Mouse (Mus musculus) embryonic facial prominence, embryonic 12.5 days (tissue): ENCODE measurements around the gene Tln2. TPM values are rescaled to one million over a fixed set of nuclear protein-coding genes. Genes with fewer than 3 reads are reported as not detected.

Experiments used
- ATAC-seq: fragments of 200-750 bp; cut with Nextera tagmentation; 2 replicates; pipeline ENCODE4 v1.8.0; 2017; ENCODE audit not compliant: insufficient number of reproducible peaks, insufficient read depth, low FRiP score, low TSS enrichment
- H3K27ac ChIP-seq: fragments of 300-500 bp; sonication (generic); 2 replicates; pipeline ENCODE4 v1.5.1; 2016; ENCODE audit warnings: mild to moderate bottlenecking
- H3K27me3 ChIP-seq: fragments of 300-500 bp; sonication (generic); 2 replicates; pipeline ENCODE4 v1.6.1; 2016; ENCODE audit warnings: mild to moderate bottlenecking, moderate library complexity
- H3K36me3 ChIP-seq: fragments of 300-500 bp; sonication (generic); 2 replicates; pipeline ENCODE4 v1.6.1; 2016; ENCODE audit warnings: mild to moderate bottlenecking
- H3K4me1 ChIP-seq: fragments of 300-500 bp; sonication (generic); 2 replicates; pipeline ENCODE4 v1.6.1; 2016
- H3K4me2 ChIP-seq: fragments of 300-500 bp; sonication (generic); replicated peaks from 2 replicates; pipeline ENCODE4 v1.6.1; 2016; ENCODE audit warnings: mild to moderate bottlenecking, moderate library complexity
- H3K4me3 ChIP-seq: fragments of 300-500 bp; sonication (generic); 2 replicates; pipeline ENCODE4 v1.5.1; 2016; ENCODE audit warnings: mild to moderate bottlenecking
- H3K9ac ChIP-seq: fragments of 300-500 bp; sonication (generic); 2 replicates; pipeline ENCODE4 v1.6.1; 2016; ENCODE audit warnings: mild to moderate bottlenecking, moderate library complexity
- H3K9me3 ChIP-seq: fragments of 300-500 bp; sonication (generic); 2 replicates; pipeline ENCODE4 v1.6.1; 2016; ENCODE audit warnings: mild to moderate bottlenecking, moderate library complexity
- WGBS: fragments of 180-500 bp; shearing (Covaris S2); methylation state at CpG from one replicate; pipeline ENCODE4 v1.1.7; 2016; 5-methylcytosine and 5-hydroxymethylcytosine counted together
- polyA plus RNA-seq: library from polyadenylated mRNA; unstranded; fragments of >200 nt; fragmentation: Nextera tagmentation; extraction: Ambion mirVana; gene quantifications from 2 replicates; pipeline ENCODE4 v1.2.1, GENCODE M21; 2016

Gene Tln2
- polyA plus RNA-seq, 1 experiment from 2014 or later, result 35.3 TPM

DNA sequence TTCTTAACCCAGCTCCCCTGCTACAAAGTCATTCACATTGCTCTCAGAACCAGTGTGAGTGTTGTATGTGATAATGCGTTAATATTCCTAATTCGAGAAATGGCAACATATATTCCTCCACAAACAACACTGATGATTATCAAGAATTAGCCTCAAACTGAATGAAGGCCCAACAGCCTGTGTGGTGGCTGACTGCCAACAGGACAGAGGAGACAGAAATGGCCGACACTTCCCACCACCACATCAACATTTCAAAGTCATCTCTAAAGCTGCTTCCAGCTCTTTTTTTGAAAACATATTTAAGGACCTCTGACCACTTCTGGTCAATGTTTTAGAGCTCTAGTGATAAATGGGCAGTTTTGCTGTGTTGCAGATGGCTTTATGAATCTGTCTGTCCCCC lies 161.7 kb downstream of the Tln2 start:
- 92% methylated on average over 3 of the region's 3 CpGs for WGBS
- no peak for ATAC-seq
- Histone ChIP-seq H3K4me2 (no peak overlapping the region), H3K27me3 (no peaks in the 10 kb centered on the region), H3K27ac (no peak overlapping the region), H3K9me3 (no peaks in the 10 kb centered on the region), H3K4me3 (no peak overlapping the region), H3K4me1 (no peaks in the 10 kb centered on the region), H3K36me3 (peaks cover 3% of the 10 kb centered on the region; the same call in 1 of the 2 replicates), H3K9ac (no peak overlapping the region)

DNA sequence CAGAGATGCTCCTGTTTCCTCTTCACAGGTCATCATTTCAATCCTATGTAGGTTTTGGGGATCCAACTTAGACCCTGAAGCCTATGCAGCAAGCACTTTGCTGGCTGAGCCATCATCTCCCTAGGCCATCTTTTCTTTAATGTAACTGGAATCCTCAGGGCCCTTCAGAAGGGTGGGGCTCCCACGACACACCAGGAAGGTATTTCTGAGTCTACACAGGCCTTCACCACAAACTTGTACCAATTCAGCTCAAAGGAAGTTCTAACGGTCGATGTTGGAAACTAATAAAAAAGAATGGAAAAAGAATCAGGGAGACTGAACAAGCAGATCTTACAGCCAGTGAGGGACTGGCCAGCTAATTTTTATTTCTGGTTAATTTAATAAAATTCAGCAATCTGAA lies 163.1 kb downstream of the Tln2 start:
- Histone ChIP-seq H3K4me1 (no peaks in the 10 kb centered on the region), H3K4me2 (no peak overlapping the region), H3K9me3 (no peaks in the 10 kb centered on the region), H3K27ac (no peak overlapping the region), H3K9ac (no peak overlapping the region), H3K27me3 (no peaks in the 10 kb centered on the region), H3K4me3 (no peak overlapping the region), H3K36me3 (peaks cover 3% of the 10 kb centered on the region; the same call in 1 of the 2 replicates)
- 79% methylated on average over 3 of the region's 3 CpGs for WGBS
- no peak for ATAC-seq

DNA sequence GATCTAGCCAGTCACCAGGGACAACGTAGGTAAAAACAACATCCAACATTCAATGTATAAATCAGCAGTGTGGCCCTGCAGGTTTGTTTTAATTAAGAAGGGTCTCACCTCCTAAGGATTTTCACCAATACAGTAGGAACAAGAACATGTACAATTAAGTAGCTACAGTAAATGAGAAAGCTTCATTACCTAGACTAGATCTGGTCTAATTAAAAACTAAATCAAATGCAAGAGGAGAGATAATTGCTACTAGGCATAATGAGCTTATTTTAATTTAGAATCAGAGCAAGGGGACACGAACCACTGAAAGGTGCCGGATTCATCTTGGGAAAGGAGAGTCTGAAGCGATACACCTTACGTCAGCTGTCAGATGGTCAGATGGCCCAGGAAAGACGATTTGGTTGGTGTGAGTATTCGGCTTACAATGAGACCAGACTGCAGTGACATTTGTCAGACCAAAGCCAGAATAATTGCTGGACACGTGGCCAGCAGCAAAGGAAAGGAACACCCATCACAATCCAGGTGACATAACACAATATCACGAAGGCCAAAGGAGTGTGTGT lies 175.4 kb downstream of the Tln2 start:
- no peak overlapping the region for H3K4me3 ChIP-seq
- no peak overlapping the region for H3K27ac ChIP-seq
- no peak overlapping the region for H3K9ac ChIP-seq
- no peaks in the 10 kb centered on the region for H3K9me3 ChIP-seq
- ATAC-seq, result no peak
- 89% methylated on average over 9 of the region's 9 CpGs for WGBS
- no peak overlapping the region for H3K4me2 ChIP-seq
- H3K36me3 ChIP-seq, result 0 out of 2 replicates have a peak, but pooled peaks cover 4% of the 10 kb centered on the region
- peaks cover 13% of the 10 kb centered on the region; the same call in 1 of the 2 replicates for H3K4me1 ChIP-seq
- H3K27me3 ChIP-seq, result no peaks in the 10 kb centered on the region

DNA sequence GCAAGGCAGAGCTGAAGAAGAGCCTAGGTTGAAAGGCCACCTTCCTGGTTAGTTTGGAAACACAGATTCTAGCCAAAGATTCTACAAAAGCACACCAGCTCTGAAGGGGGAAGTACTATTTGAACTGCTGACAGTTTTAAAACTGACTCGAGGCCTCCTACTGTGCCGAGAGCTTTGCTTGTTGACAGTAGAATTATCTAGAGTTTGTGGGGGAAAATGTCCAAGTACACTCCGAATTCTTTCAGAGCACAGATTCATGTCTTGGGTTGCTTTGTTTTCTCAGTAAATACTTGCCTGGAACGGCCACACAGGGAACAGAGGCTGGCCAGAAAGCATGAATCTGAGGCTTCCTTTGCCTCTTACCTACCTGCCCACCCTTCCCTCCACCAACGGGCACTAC lies 179.4 kb downstream of the Tln2 start:
- 61% methylated on average over 5 of the region's 5 CpGs for WGBS
- H3K4me2 ChIP-seq, result no peak overlapping the region
- H3K9me3 ChIP-seq, result no peaks in the 10 kb centered on the region
- no peak overlapping the region for H3K4me3 ChIP-seq
- ATAC-seq, result no peak
- H3K36me3 ChIP-seq, result no peaks in the 10 kb centered on the region
- H3K27me3 ChIP-seq, result no peaks in the 10 kb centered on the region
- H3K4me1 ChIP-seq, result 0 out of 2 replicates have a peak, but pooled peaks cover 9% of the 10 kb centered on the region
- no peak overlapping the region for H3K9ac ChIP-seq
- no peak overlapping the region for H3K27ac ChIP-seq

DNA sequence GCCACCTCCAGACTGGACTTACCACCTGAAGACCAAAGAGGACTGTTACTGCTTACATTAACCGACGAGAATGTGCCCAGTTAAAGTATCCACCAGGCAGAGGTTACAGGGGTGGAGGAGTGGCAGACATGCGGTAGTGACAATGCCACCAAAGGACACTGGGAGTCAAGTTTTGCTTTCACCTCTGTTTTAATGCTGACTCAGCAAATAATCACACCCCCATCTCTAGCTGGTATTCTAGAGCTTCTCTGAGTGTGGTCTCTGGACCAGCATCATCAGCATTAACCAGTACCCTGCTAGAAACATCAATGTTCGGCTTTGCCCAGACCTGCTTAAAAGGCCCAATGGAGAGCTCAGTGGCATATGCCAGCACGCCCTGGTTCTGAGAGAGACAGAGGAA lies 180.7 kb downstream of the Tln2 start:
- H3K36me3 ChIP-seq, result no peaks in the 10 kb centered on the region
- no peak overlapping the region for H3K4me3 ChIP-seq
- ATAC-seq, result no peak
- H3K9ac ChIP-seq, result no peak overlapping the region
- H3K4me2 ChIP-seq, result no peak overlapping the region
- 88% methylated on average over 5 of the region's 5 CpGs for WGBS
- no peak overlapping the region for H3K27ac ChIP-seq
- no peaks in the 10 kb centered on the region for H3K9me3 ChIP-seq
- H3K27me3 ChIP-seq, result no peaks in the 10 kb centered on the region
- H3K4me1 ChIP-seq, result 0 out of 2 replicates have a peak, but pooled peaks cover 9% of the 10 kb centered on the region

DNA sequence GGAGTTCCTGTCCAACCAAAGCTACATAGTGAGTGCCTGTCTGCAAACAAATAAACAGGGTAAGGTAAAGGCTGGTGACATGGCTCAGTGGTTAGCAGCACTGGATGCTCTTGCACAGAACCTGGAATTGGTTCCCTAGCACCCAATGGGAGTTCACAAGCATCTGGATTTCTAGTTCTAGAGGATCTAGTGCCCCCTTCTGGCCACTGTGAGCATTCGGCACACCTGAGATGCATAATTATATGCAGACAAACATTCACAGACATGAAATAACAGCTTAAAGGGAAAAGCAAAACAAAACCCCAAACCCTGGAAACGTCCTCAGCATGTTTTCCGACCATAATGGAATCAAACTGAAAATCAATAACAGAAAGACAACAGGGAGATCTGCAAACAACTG lies 191.4 kb downstream of the Tln2 start:
- H3K27me3 ChIP-seq, result no peaks in the 10 kb centered on the region
- no peaks in the 10 kb centered on the region for H3K9me3 ChIP-seq
- H3K4me2 ChIP-seq, result no peak overlapping the region
- no peaks in the 10 kb centered on the region for H3K4me1 ChIP-seq
- H3K36me3 ChIP-seq, result 0 out of 2 replicates have a peak, but pooled peaks cover 10% of the 10 kb centered on the region
- no peak for ATAC-seq
- no peak overlapping the region for H3K4me3 ChIP-seq
- 92% methylated on average over 3 of the region's 3 CpGs for WGBS
- H3K9ac ChIP-seq, result no peak overlapping the region
- H3K27ac ChIP-seq, result no peak overlapping the region

DNA sequence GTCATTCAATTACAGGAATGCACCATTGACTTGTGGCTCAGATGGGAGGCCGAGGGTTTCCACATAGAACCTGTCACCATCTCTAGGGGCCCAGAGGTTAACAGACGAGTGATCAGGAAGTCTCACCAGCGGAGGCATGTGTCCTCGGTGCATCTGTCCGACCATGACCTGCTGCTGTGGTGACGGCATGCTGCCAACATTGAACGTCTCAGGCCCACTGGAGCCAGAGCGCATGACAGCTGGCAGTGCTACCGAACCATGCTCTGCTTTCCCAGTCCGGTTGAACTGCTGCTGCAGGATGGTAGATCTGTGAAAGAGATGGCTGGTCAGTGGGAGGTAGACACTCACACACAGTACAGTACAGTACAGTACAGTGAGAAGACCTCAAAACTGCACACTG lies 197.0 kb downstream of the Tln2 start:
- Histone ChIP-seq H3K9me3 (no peaks in the 10 kb centered on the region), H3K4me2 (no peak overlapping the region), H3K9ac (no peak overlapping the region), H3K27ac (no peak overlapping the region), H3K36me3 (peaks cover 15% of the 10 kb centered on the region; the same call in 1 of the 2 replicates), H3K4me1 (peaks cover 5% of the 10 kb centered on the region; the same call in 1 of the 2 replicates), H3K27me3 (no peaks in the 10 kb centered on the region), H3K4me3 (no peak overlapping the region)
- ATAC-seq, result no peak
- 92% methylated on average over 10 of the region's 10 CpGs for WGBS

DNA sequence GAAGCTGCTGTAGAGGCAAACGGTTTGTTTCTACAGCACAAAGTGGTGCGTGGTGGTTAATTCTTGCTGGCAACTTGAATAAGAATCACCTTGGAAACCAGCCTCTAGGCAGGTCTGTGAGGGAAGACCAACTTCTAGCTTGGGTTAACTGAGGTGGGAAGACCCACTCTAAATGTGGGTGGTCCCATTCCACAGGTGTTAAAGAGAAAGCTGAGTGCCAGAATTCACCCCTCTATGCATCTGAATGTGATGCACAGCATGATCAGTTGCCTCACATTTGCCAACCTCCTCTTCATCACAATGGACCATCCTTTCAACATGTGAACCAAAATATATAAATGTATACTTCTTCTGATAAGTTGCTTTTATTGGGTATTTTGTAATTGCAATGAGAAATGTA lies 197.4 kb downstream of the Tln2 start:
- Histone ChIP-seq H3K27ac (no peak overlapping the region), H3K9ac (no peak overlapping the region), H3K4me3 (no peak overlapping the region), H3K27me3 (no peaks in the 10 kb centered on the region), H3K36me3 (peaks cover 15% of the 10 kb centered on the region; the same call in 1 of the 2 replicates), H3K9me3 (no peaks in the 10 kb centered on the region), H3K4me2 (no peak overlapping the region), H3K4me1 (peaks cover 5% of the 10 kb centered on the region; the same call in 1 of the 2 replicates)
- 77% methylated on average over 2 of the region's 2 CpGs for WGBS
- no peak for ATAC-seq

DNA sequence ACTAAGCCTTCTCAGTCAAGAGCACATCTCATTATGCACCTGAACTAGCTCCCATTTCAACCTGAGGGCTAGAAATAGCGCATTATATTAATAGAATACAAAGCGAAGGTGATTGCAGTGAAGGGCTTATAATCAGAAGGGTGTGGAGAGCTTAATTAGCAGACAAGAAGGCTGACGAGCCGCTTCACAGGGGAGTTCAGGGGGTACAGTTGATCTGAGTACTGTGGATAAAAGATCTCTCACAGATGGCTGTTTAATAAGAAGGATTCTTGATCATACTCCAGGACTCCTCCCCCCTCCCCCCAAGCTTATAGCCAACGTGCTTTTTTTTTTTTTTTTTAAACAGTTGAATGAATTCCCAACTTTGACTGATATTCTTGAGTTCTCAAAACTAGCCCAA lies 198.0 kb downstream of the Tln2 start:
- no peak for ATAC-seq
- WGBS, result 82% methylated on average over 5 of the region's 5 CpGs

DNA sequence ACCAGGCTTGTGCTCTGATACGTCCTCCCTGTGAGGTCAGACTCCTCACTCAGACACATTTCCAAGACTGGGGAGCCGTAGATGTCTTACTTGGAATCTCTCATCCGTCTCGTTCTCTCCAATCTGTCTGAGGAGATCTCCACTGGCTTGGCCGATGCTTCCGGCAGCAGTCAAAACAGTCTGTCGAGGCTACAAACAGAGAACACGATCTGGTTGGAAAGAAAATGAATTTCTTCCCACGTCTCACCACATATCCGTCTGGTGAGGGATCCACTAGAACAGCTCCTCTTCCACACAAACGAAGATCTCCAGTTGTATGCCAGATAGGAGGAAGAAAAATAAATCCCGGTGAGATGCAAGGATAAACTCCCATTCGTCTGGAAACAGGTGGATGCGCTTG lies 205.1 kb downstream of the Tln2 start:
- H3K4me2 ChIP-seq, result no peak overlapping the region
- no peaks in the 10 kb centered on the region for H3K27me3 ChIP-seq
- H3K36me3 ChIP-seq, result 0 out of 2 replicates have a peak, but pooled peaks cover 7% of the 10 kb centered on the region
- ATAC-seq, result no peak
- H3K9me3 ChIP-seq, result no peaks in the 10 kb centered on the region
- H3K4me3 ChIP-seq, result no peak overlapping the region
- no peak overlapping the region for H3K9ac ChIP-seq
- 93% methylated on average over 14 of the region's 14 CpGs for WGBS
- no peak overlapping the region for H3K27ac ChIP-seq
- H3K4me1 ChIP-seq, result no peaks in the 10 kb centered on the region

More for the DNA sequence above, 198.0 kb downstream of the Tln2 start:
- Histone ChIP-seq H3K4me2 (no peak overlapping the region), H3K36me3 (peaks cover 13% of the 10 kb centered on the region; the same call in 1 of the 2 replicates), H3K27ac (no peak overlapping the region), H3K9ac (no peak overlapping the region), H3K4me3 (no peak overlapping the region), H3K9me3 (no peaks in the 10 kb centered on the region), H3K4me1 (peaks cover 5% of the 10 kb centered on the region; the same call in 1 of the 2 replicates), H3K27me3 (no peaks in the 10 kb centered on the region)

DNA sequence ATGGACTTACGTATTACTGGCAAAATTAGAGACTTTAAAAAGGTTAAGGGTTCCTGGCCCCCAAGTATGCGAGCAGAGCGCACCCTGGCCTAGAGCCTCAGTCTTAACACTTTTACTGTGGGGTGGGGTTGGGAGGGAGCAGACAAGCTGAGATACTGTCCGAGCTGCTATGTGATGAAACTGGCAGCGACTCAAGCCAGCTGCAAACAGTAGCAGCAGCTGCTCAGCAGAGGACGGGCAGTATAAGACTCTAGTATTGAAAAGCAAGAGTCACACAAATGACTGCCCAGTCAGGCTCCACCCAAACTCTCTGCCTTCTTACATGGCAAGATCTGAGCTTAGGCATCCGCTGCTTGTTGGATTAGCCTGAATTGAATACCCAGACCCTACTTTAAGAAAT lies 206.1 kb downstream of the Tln2 start:
- ATAC-seq, result no peak
- Histone ChIP-seq H3K36me3 (0 out of 2 replicates have a peak, but pooled peaks cover 7% of the 10 kb centered on the region), H3K27ac (no peak overlapping the region), H3K4me3 (no peak overlapping the region), H3K9me3 (no peaks in the 10 kb centered on the region), H3K4me1 (no peaks in the 10 kb centered on the region), H3K4me2 (no peak overlapping the region), H3K9ac (no peak overlapping the region), H3K27me3 (no peaks in the 10 kb centered on the region)
- WGBS, result 81% methylated on average over 7 of the region's 7 CpGs

DNA sequence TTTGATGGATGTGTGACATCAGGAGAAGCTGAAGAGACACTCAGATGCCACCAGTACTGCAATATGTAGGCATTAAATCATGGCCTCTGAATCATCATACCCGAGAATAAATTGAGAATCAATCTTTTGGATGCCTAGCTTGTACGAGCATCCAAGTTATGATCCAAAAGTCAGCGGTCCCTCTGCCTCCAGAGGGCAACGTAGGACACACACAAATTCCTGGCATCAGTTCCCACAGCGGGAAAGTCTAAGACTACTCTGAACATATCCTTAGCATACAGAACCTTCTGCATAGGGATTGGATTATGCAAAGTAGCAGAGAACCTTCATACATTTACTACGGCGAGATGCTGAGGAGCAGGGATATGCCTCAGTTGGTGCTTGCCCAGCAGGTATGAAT lies 210.5 kb downstream of the Tln2 start:
- Histone ChIP-seq H3K4me3 (no peak overlapping the region), H3K27ac (no peak overlapping the region), H3K27me3 (no peaks in the 10 kb centered on the region), H3K9me3 (no peaks in the 10 kb centered on the region), H3K9ac (no peak overlapping the region), H3K36me3 (peaks cover 14% of the 10 kb centered on the region), H3K4me1 (no peaks in the 10 kb centered on the region), H3K4me2 (no peak overlapping the region)
- no peak for ATAC-seq
- WGBS, result 84% methylated on average over 7 of the region's 7 CpGs
